Mouse (Mus musculus) embryonic facial prominence, embryonic 14.5 days (tissue): ENCODE data around the gene Rce1. TPM values are rescaled to one million over a fixed set of nuclear protein-coding genes. Genes with fewer than 3 reads are reported as not detected.

ENCODE experiments used
- ATAC-seq: fragments of 200-750 bp; cut with Nextera tagmentation; 2 replicates; pipeline ENCODE4 v1.8.0; 2017; ENCODE audit warnings: low read depth, moderate number of reproducible peaks, moderate TSS enrichment
- DNase-seq: peaks from one replicate; pipeline ENCODE4 v3.0.0-alpha.2; 2015; ENCODE audit warnings: low spot score
- H3K27ac ChIP-seq: fragments of 300-500 bp; sonication (generic); replicated peaks from 2 replicates; pipeline ENCODE4 v1.5.1; 2014; ENCODE audit warnings: low read depth, mild to moderate bottlenecking, low read length, moderate library complexity
- H3K27me3 ChIP-seq: fragments of 300-500 bp; sonication (generic); replicated peaks from 2 replicates; pipeline ENCODE4 v1.6.1; 2014; ENCODE audit warnings: low read length; ENCODE audit not compliant: control insufficient read depth, insufficient read depth
- H3K36me3 ChIP-seq: fragments of 300-500 bp; sonication (generic); 2 replicates; pipeline ENCODE4 v1.6.1; 2014; ENCODE audit warnings: low read length, mixed read lengths; ENCODE audit not compliant: control insufficient read depth, insufficient read depth
- H3K4me1 ChIP-seq: fragments of 300-500 bp; sonication (generic); 2 replicates; pipeline ENCODE4 v1.6.1; 2014; ENCODE audit warnings: antibody characterized with exemption, low read length; ENCODE audit not compliant: control insufficient read depth, insufficient read depth
- H3K4me2 ChIP-seq: fragments of 300-500 bp; sonication (generic); 2 replicates; pipeline ENCODE4 v1.6.1; 2014; ENCODE audit warnings: low read depth, mild to moderate bottlenecking, low read length, moderate library complexity, mixed read lengths
- H3K4me3 ChIP-seq: fragments of 300-500 bp; sonication (generic); 2 replicates; pipeline ENCODE4 v1.5.1; 2014; ENCODE audit warnings: low read depth, mild to moderate bottlenecking, low read length
- H3K9ac ChIP-seq: fragments of 300-500 bp; sonication (generic); 2 replicates; pipeline ENCODE4 v1.6.1; 2014; ENCODE audit warnings: low read depth, mild to moderate bottlenecking, low read length, moderate library complexity, mixed read lengths
- H3K9me3 ChIP-seq: fragments of 300-500 bp; sonication (generic); 2 replicates; pipeline ENCODE4 v1.6.1; 2016; ENCODE audit warnings: low read length; ENCODE audit not compliant: control insufficient read depth
- WGBS: fragments of 180-500 bp; shearing (Covaris S2); extraction: QIAGEN DNeasy Blood & Tissue Kit; methylation state at CpG from one replicate; pipeline ENCODE4 v1.1.7; 2014; 5-methylcytosine and 5-hydroxymethylcytosine counted together
- polyA plus RNA-seq: library from polyadenylated mRNA; unstranded; fragments of >200 nt; fragmentation: Nextera tagmentation; extraction: Ambion mirVana; gene quantifications from 2 replicates; pipeline ENCODE4 v1.2.1, GENCODE M21; 2014

Rce1 gene
- polyA plus RNA-seq, 1 experiment from 2014 or later: 52.1 TPM

- no peak for ATAC-seq
Measured at GRCm38 (mm10) chr19:4607406-4607805, 18.0 kb downstream of the Rce1 start.

GRCm38 (mm10) chr19:4605654-4606053 is 19.8 kb downstream of the Rce1 start:
- no peaks in the 10 kb centered on the region for H3K4me1 ChIP-seq
- H3K27ac ChIP-seq: no peak overlapping the region
- WGBS: 87% methylated on average over 4 of the region's 4 CpGs
- no peak overlapping the region for H3K9ac ChIP-seq
- no peak overlapping the region for H3K4me2 ChIP-seq
- no peaks in the 10 kb centered on the region for H3K27me3 ChIP-seq
- ATAC-seq: no peak
- no peaks in the 10 kb centered on the region for H3K9me3 ChIP-seq
- H3K4me3 ChIP-seq: no peak overlapping the region
- no peaks in the 10 kb centered on the region; the same call in 1 of the 2 replicates for H3K36me3 ChIP-seq
- no peak for DNase-seq

More at GRCm38 (mm10) chr19:4607406-4607805, 18.0 kb downstream of the Rce1 start:
- H3K4me2 ChIP-seq: no peak overlapping the region
- DNase-seq: no peak
- no peak overlapping the region for H3K9ac ChIP-seq
- H3K27ac ChIP-seq: no peak overlapping the region
- H3K36me3 ChIP-seq: peaks cover 13% of the 10 kb centered on the region; the same call in 1 of the 2 replicates
- H3K4me3 ChIP-seq: no peak overlapping the region
- WGBS: 95% methylated on average over 12 of the region's 12 CpGs
- no peaks in the 10 kb centered on the region for H3K9me3 ChIP-seq
- H3K27me3 ChIP-seq: no peaks in the 10 kb centered on the region
- H3K4me1 ChIP-seq: no peaks in the 10 kb centered on the region

- ATAC-seq (peak; percentile 72), DNase-seq (peak; percentile 49)
- Histone ChIP-seq H3K36me3 (no peaks in the 10 kb centered on the region), H3K27ac (no peak overlapping the region), H3K9ac (no peak overlapping the region), H3K4me3 (no peak overlapping the region), H3K4me1 (no peaks in the 10 kb centered on the region), H3K27me3 (no peaks in the 10 kb centered on the region), H3K9me3 (no peaks in the 10 kb centered on the region), H3K4me2 (no peak overlapping the region)
- 30% methylated on average over 22 of the region's 24 CpGs for WGBS
Measured at GRCm38 (mm10) chr19:4603801-4604723, 21.4 kb downstream of the Rce1 start.

- no peak overlapping the region for H3K4me3 ChIP-seq
- H3K27ac ChIP-seq: no peak overlapping the region
- no peaks in the 10 kb centered on the region for H3K9me3 ChIP-seq
- ATAC-seq: no peak
- no peaks in the 10 kb centered on the region for H3K4me1 ChIP-seq
- H3K27me3 ChIP-seq: no peaks in the 10 kb centered on the region
- 91% methylated on average over 20 of the region's 20 CpGs for WGBS
- H3K4me2 ChIP-seq: no peak overlapping the region
- no peak for DNase-seq
- no peak overlapping the region for H3K9ac ChIP-seq
- H3K36me3 ChIP-seq: no peaks in the 10 kb centered on the region
Measured at GRCm38 (mm10) chr19:4602459-4602858, 23.0 kb downstream of the Rce1 start.

- H3K27me3 ChIP-seq: no peaks in the 10 kb centered on the region
- DNase-seq (no peak), ATAC-seq (no peak)
- H3K27ac ChIP-seq: no peak overlapping the region
- H3K9me3 ChIP-seq: no peaks in the 10 kb centered on the region
- H3K4me1 ChIP-seq: no peaks in the 10 kb centered on the region
- no peak overlapping the region for H3K4me2 ChIP-seq
- H3K4me3 ChIP-seq: no peak overlapping the region
- WGBS: 70% methylated on average over 2 of the region's 2 CpGs
- H3K36me3 ChIP-seq: no peaks in the 10 kb centered on the region
- no peak overlapping the region for H3K9ac ChIP-seq
Measured at GRCm38 (mm10) chr19:4596071-4596470, 29.4 kb downstream of the Rce1 start.

GRCm38 (mm10) chr19:4593792-4594522 is 31.5 kb downstream of the Rce1 start:
- Histone ChIP-seq H3K27me3 (no peaks in the 10 kb centered on the region), H3K9me3 (no peaks in the 10 kb centered on the region), H3K27ac (no peak overlapping the region), H3K4me3 (no peak overlapping the region), H3K4me2 (no peak overlapping the region), H3K9ac (no peak overlapping the region), H3K4me1 (no peaks in the 10 kb centered on the region), H3K36me3 (no peaks in the 10 kb centered on the region)
- DNase-seq (no peak), ATAC-seq (no peak)
- WGBS: 54% methylated on average over 7 of the region's 7 CpGs

GRCm38 (mm10) chr19:4590025-4590424 is 35.4 kb downstream of the Rce1 start:
- no peak overlapping the region for H3K4me2 ChIP-seq
- H3K4me3 ChIP-seq: no peak overlapping the region
- no peaks in the 10 kb centered on the region for H3K9me3 ChIP-seq
- 65% methylated on average over 3 of the region's 3 CpGs for WGBS
- no peaks in the 10 kb centered on the region for H3K36me3 ChIP-seq
- no peaks in the 10 kb centered on the region for H3K4me1 ChIP-seq
- no peak overlapping the region for H3K27ac ChIP-seq
- H3K9ac ChIP-seq: no peak overlapping the region
- no peak for ATAC-seq
- H3K27me3 ChIP-seq: no peaks in the 10 kb centered on the region
- DNase-seq: peak; percentile 63

- no peak overlapping the region for H3K27ac ChIP-seq
- H3K9me3 ChIP-seq: no peaks in the 10 kb centered on the region
- ATAC-seq: no peak
- H3K36me3 ChIP-seq: no peaks in the 10 kb centered on the region
- H3K4me1 ChIP-seq: no peaks in the 10 kb centered on the region
- no peak overlapping the region for H3K4me3 ChIP-seq
- H3K4me2 ChIP-seq: no peak overlapping the region
- DNase-seq: no peak
- WGBS: 89% methylated on average over 1 of the region's 1 CpGs
- no peak overlapping the region for H3K9ac ChIP-seq
- no peaks in the 10 kb centered on the region for H3K27me3 ChIP-seq
Measured at GRCm38 (mm10) chr19:4589081-4589480, 36.4 kb downstream of the Rce1 start.
